Mouse (Mus musculus) thymus, postnatal 25 days (tissue): ENCODE results near the gene Btg4.

ENCODE experiments used
- DNase-seq: peaks from one replicate; pipeline ENCODE4 v3.0.0; 2022

Gene Btg4

GRCm38 (mm10) chr9:51060601-51061000 lies at the start of gene Btg4:
Gene Btg4, plus strand, starts transcription at chr9:51060901.
- no peak for DNase-seq

GRCm38 (mm10) chr9:51013644-51014043 lies 47.1 kb upstream of the Btg4 start:
- DNase-seq, result no peak

- DNase-seq, result no peak
These were observed 45.0 kb upstream of the Btg4 start for GRCm38 (mm10) chr9:51015732-51016131.

- no peak for DNase-seq
These were observed 41.0 kb upstream of the Btg4 start for GRCm38 (mm10) chr9:51019670-51020069.

- peak; percentile 13 for DNase-seq
These were observed 40.4 kb upstream of the Btg4 start for GRCm38 (mm10) chr9:51020351-51020750.

GRCm38 (mm10) chr9:51021123-51021795 lies 39.4 kb upstream of the Btg4 start:
- DNase-seq, result no peak

- no peak for DNase-seq
These were observed 33.7 kb upstream of the Btg4 start for GRCm38 (mm10) chr9:51026952-51027351.

GRCm38 (mm10) chr9:51030147-51030546 lies 30.6 kb upstream of the Btg4 start:
- DNase-seq, result no peak

GRCm38 (mm10) chr9:51031603-51032002 lies 29.1 kb upstream of the Btg4 start:
- no peak for DNase-seq

- DNase-seq, result no peak
These were observed 28.4 kb upstream of the Btg4 start for GRCm38 (mm10) chr9:51032291-51032690.

GRCm38 (mm10) chr9:51032785-51033529 lies 27.7 kb upstream of the Btg4 start:
- DNase-seq, result no peak

- DNase-seq, result no peak
These were observed 19.2 kb upstream of the Btg4 start for GRCm38 (mm10) chr9:51041491-51041980.

- no peak for DNase-seq
These were observed 18.6 kb upstream of the Btg4 start for GRCm38 (mm10) chr9:51042136-51042535.

GRCm38 (mm10) chr9:51052180-51052579 lies 8.5 kb upstream of the Btg4 start:
- peak; percentile 14 for DNase-seq

GRCm38 (mm10) chr9:51056360-51057324 lies 4.1 kb upstream of the Btg4 start:
- DNase-seq, result no peak

- no peak for DNase-seq
These were observed 1.7 kb upstream of the Btg4 start for GRCm38 (mm10) chr9:51058951-51059521.

GRCm38 (mm10) chr9:51068202-51068601 lies 7.5 kb downstream of the Btg4 start:
- no peak for DNase-seq

- no peak for DNase-seq
These were observed 10.1 kb downstream of the Btg4 start for GRCm38 (mm10) chr9:51070801-51071200.

GRCm38 (mm10) chr9:51075780-51076179 lies 15.1 kb downstream of the Btg4 start:
- peak; percentile 9 for DNase-seq

- DNase-seq, result peak; percentile 9
These were observed 15.7 kb downstream of the Btg4 start for GRCm38 (mm10) chr9:51076300-51076978.

GRCm38 (mm10) chr9:51076979-51077315 lies 16.2 kb downstream of the Btg4 start, which contains the start of gene Layn:
Gene Layn, minus strand, starts transcription at chr9:51077094.
- peak; percentile 45 for DNase-seq

- no peak for DNase-seq
These were observed 20.9 kb downstream of the Btg4 start for GRCm38 (mm10) chr9:51081614-51082013.
